In the genomic region with DNA sequence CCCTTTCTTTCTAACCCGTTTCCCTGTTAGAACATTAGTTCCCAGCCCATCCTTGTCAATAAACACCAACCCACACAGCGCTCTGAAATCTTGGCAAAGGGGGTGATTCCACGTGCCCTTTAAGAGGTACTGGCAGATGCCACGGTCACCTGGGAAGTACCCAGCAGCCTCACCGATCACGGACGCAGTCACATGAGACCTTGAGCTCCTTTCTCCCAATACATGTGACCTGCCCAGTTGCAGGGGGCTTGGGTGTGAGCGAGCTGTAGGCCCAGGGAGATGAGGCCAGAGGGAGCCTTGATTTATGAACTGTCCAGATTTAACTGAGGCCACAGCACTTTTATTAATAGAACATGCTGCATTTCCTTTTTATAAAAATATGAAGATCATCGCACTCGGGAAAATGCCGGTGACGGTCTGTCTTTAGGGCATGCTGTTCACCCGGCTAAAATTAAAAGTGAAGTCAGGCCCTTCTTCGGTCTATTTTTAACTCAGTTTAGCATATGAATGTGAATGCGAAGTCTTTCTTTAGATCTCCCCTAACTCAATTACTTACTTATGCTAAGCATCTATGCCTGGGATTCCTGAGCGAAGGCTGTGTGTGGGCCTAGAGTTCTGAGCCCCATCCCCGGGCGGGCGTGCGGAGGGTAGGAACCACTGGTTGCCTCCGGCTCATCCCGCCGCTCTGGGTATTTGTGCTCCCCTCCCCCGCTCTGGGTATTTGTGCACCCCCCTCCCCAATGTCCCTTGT, we compare ENCODE assay signal across 9 mouse cellular contexts. TPM values are rescaled to one million over a fixed set of nuclear protein-coding genes. Genes with fewer than 3 reads are reported as not detected.
DNase-seq lines count a peak whose midpoint lies in the region; ATAC-seq lines count a peak whose summit lies in the region.
"Had no signal": no experiment of that assay in that cellular context is flagged by ENCODE, and none has a peak within 500 bp of the region (broad histone marks: within the 10 kb centered on the region; RNA-seq: fewer than 3 reads in every experiment).

No protein-coding gene starts in this region.

- H3K4me1 ChIP-seq in embryonic facial prominence, embryonic 11.5 days (ENCODE audit: control insufficient read depth, insufficient read depth, low read length) = peaks cover 4% of the 10 kb centered on the region; the same call in 1 of the 2 replicates
- H3K4me1 ChIP-seq in heart, embryonic 10.5 days = peaks cover 63% of the 10 kb centered on the region
- peaks cover 8% of the 10 kb centered on the region for H3K4me1 ChIP-seq in midbrain, embryonic 16.5 days (ENCODE audit: control insufficient read depth, insufficient read depth, low read length)

- DNase-seq in kidney, postnatal 14 days = peak; percentile 16
- no peak for DNase-seq in kidney, postnatal 25 days
- DNase-seq in embryonic facial prominence, embryonic 11.5 days (ENCODE audit: low spot score) = peak; percentile 69
- no peak for DNase-seq in heart, embryonic 10.5 days (ENCODE audit: low spot score)
- DNase-seq in thymus, adult 18-20 months = no peak
- DNase-seq in spleen, postnatal 36 days (ENCODE audit: low spot score in 2 of 2) = no peak

- H3K9me3 ChIP-seq in embryonic facial prominence, embryonic 11.5 days (replicated peaks; ENCODE audit: control insufficient read depth, low read length) = no peaks in the 10 kb centered on the region
- no peaks in the 10 kb centered on the region for H3K9me3 ChIP-seq in heart, embryonic 10.5 days
- no peaks in the 10 kb centered on the region for H3K9me3 ChIP-seq in midbrain, embryonic 16.5 days (replicated peaks; ENCODE audit: control insufficient read depth, low read length, poor library complexity, severe bottlenecking)

- 40% methylated on average over 24 of the region's 24 CpGs for WGBS in embryonic facial prominence, embryonic 11.5 days
- 30% methylated on average over 24 of the region's 24 CpGs for WGBS in heart, embryonic 10.5 days
- WGBS in midbrain, embryonic 16.5 days = 23% methylated on average over 24 of the region's 24 CpGs

- no peaks in the 10 kb centered on the region for H3K36me3 ChIP-seq in embryonic facial prominence, embryonic 11.5 days (replicated peaks; ENCODE audit: control insufficient read depth, insufficient read depth, low read depth, low read length)
- no peaks in the 10 kb centered on the region for H3K36me3 ChIP-seq in heart, embryonic 10.5 days
- no peaks in the 10 kb centered on the region for H3K36me3 ChIP-seq in midbrain, embryonic 16.5 days (ENCODE audit: control insufficient read depth, insufficient read depth, low read length)

- no peak; the same call in 1 of the 2 replicates for ATAC-seq in embryonic facial prominence, embryonic 11.5 days (replicated peaks; ENCODE audit: insufficient number of reproducible peaks, low FRiP score, low TSS enrichment, low read depth)
- ATAC-seq in midbrain, embryonic 16.5 days = peak; percentile 56; the same call in 1 of the 2 replicates
- no peak for ATAC-seq in granulocyte monocyte progenitor cell, adult 5-6 weeks (replicated peaks; ENCODE audit: poor library complexity, severe bottlenecking)

- no peak overlapping the region for H3K4me2 ChIP-seq in embryonic facial prominence, embryonic 11.5 days (ENCODE audit: low read depth, low read length)
- no peak overlapping the region; the same call in 1 of the 2 replicates for H3K4me2 ChIP-seq in midbrain, embryonic 16.5 days (ENCODE audit: low read length)

- H3K27ac ChIP-seq in embryonic facial prominence, embryonic 11.5 days (replicated peaks; ENCODE audit: low read depth, low read length) = no peak overlapping the region
- peak overlapping the region; percentile 86 for H3K27ac ChIP-seq in heart, embryonic 10.5 days
- no peak overlapping the region for H3K27ac ChIP-seq in midbrain, embryonic 16.5 days (ENCODE audit: low read length)

- no peaks in the 10 kb centered on the region for H3K27me3 ChIP-seq in embryonic facial prominence, embryonic 11.5 days (ENCODE audit: control insufficient read depth, insufficient read depth, low read length)
- no peaks in the 10 kb centered on the region for H3K27me3 ChIP-seq in heart, embryonic 10.5 days (ENCODE audit: insufficient read depth, poor library complexity, severe bottlenecking)
- H3K27me3 ChIP-seq in midbrain, embryonic 16.5 days (ENCODE audit: control insufficient read depth, insufficient read depth, low read depth, low read length) = no peaks in the 10 kb centered on the region; the same call in 1 of the 2 replicates

- H3K9ac ChIP-seq in embryonic facial prominence, embryonic 11.5 days (replicated peaks; ENCODE audit: low read length) = no peak overlapping the region
- no peak overlapping the region for H3K9ac ChIP-seq in midbrain, embryonic 16.5 days (ENCODE audit: low read depth, low read length)

- H3K4me3 ChIP-seq in embryonic facial prominence, embryonic 11.5 days (ENCODE audit: low read depth, low read length) = no peak overlapping the region
- peak overlapping the region; percentile 43 for H3K4me3 ChIP-seq in heart, embryonic 10.5 days
- H3K4me3 ChIP-seq in midbrain, embryonic 16.5 days (ENCODE audit: low read depth, low read length) = no peak overlapping the region

RNA-seq across cellular contexts. Expression of gene Rbm20, which starts 20.4 kb away (rescaled TPM):
- polyA plus RNA-seq in embryonic facial prominence, embryonic 11.5 days (2014; fragmentation: Nextera tagmentation; extraction: Ambion mirVana) = 1.1 and 1.2 TPM in 2 replicates
- polyA plus RNA-seq in heart, embryonic 10.5 days (2016; fragmentation: Nextera tagmentation; extraction: Ambion mirVana) = 18.3 and 34.7 TPM in 2 replicates
- 0.75 and 0.89 TPM in 2 replicates for polyA plus RNA-seq in midbrain, embryonic 16.5 days (2015; fragmentation: Nextera tagmentation; extraction: Ambion mirVana)
- total RNA-seq in granulocyte monocyte progenitor cell, adult 5-6 weeks (2014; fragmentation: Nextera tagmentation) = 0.09 and 0.41 TPM in 2 replicates
- total RNA-seq in granulocyte monocyte progenitor cell, adult 5-6 weeks (2017) = 0.05 and 0.34 TPM in 2 replicates
- total RNA-seq: neutrophil, adult 5-6 weeks had no signal

Comparison
In these comparisons a context has a peak if more than half of its experiments do, and no peak if none do; other contexts are left out.
1. DNase-seq: peak in kidney, postnatal 14 days (single experiment) and embryonic facial prominence, embryonic 11.5 days (single experiment); none in kidney, postnatal 25 days (0 of 2), heart, embryonic 10.5 days (single experiment), thymus, adult 18-20 months (0 of 2) and spleen, postnatal 36 days (0 of 2).